Mouse (Mus musculus): ENCODE data around the gene Tiam1.

DNA sequence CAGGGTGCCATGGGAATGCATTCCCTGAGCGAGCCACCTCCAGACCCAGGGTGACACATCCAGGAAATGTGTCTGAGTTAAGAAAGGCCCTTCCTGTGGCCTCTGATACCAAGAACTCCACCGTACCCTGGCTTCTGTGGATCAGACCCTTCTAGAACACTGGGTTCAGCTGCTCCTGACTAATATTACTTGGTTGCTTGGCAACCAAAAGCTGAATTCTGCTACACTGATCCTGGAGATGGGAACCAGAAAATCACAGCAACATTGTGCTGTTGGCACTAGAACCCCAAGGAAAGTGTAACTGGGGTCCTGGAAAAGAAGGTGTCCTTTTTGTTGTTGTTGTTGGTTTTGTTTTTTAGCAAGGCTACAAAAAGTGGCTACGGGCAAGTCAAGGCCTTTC, 285.9 kb downstream of the Tiam1 start:
- TF ChIP-seq CTCF (IDR thresholded peaks at IDR 0.05; ENCODE audit: low read depth, low read length) (no peak), TAL1 (conservative IDR thresholded peaks at IDR 0.05; ENCODE audit: low read depth, low read length) (no peak), GATA1 (IDR thresholded peaks at IDR 0.05; ENCODE audit: borderline replicate concordance, low read length) (no peak), POLR2AphosphoS5 (IDR thresholded peaks at IDR 0.05; ENCODE audit: insufficient replicate concordance, low read depth, low read length) (no peak), GATA2 (IDR thresholded peaks at IDR 0.05; ENCODE audit: borderline replicate concordance, low read depth, low read length) (no peak)
